Mouse (Mus musculus): ENCODE results near the gene Ankrd31.

DNA sequence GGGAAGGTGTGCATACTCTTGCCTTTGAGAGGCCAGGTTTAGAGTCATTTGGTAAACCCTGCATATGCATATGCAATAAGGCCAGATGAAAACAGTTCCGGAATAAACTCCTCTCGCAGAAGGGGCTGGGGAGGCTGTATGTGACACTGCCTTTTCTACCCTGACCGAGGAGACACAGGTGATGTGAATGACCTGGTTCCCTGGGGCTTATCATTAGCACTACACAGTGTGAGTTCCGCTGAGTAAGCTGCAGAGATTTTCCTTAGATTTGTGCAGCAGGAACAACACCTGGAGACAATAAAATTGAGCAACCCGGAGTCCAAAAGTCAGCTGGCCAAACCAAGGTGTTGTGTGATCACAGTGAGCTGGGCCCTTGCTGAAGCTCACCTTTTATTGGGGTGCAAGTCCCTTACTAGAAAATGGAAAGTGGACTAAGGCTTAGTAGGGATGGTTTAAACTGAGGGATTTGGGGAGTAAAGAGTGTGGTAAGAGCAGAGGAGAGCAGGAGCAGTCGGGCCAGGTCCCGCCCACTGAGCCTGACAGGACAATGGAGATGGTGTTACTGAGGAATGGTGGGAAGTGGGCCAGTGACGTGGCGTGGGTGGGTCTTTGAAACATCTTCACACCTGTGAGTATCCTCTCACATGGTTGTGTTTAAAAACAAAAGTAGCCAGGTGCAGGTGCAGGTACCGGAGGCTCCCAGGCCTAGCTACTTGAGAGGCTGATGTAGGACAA, 178.1 kb downstream of the Ankrd31 start:
- no peak for TF ChIP-seq EP300 (IDR thresholded peaks at IDR 0.05; ENCODE audit: insufficient read depth, low read depth, low read length)
- TF ChIP-seq POLR2A (IDR thresholded peaks at IDR 0.05; ENCODE audit: insufficient read depth, low read depth, low read length), result no peak
- TF ChIP-seq CTCF (IDR thresholded peaks at IDR 0.05), result no peak

Data from heart, adult 2 months (tissue).